Mouse (Mus musculus) E14TG2a.4 (cell line): ENCODE results near the gene Mef2d.

Experiments used
- H3K27me3 ChIP-seq: 2 replicates; pipeline ENCODE4 v1.6.1; 2014; ENCODE audit warnings: low read length, control low read depth; ENCODE audit not compliant: insufficient read depth
- H3K36me3 ChIP-seq: 2 replicates; pipeline ENCODE4 v1.6.1; 2014; ENCODE audit warnings: low read length, control low read depth; ENCODE audit not compliant: insufficient read depth
- H3K4me1 ChIP-seq: replicated peaks from 2 replicates; pipeline ENCODE4 v1.6.1; 2014; ENCODE audit warnings: low read depth, low read length, control low read depth
- H3K4me3 ChIP-seq: replicated peaks from 2 replicates; pipeline ENCODE4 v1.5.1; 2014; ENCODE audit warnings: mild to moderate bottlenecking, low read length
- H3K9me3 ChIP-seq: 2 replicates; pipeline ENCODE4 v1.6.1; 2014; ENCODE audit warnings: low read length, control low read depth
- CTCF ChIP-seq: conservative IDR thresholded peaks from 2 replicates; pipeline ENCODE4 v1.5.1; 2014; ENCODE audit warnings: low read length
- NANOG ChIP-seq: IDR thresholded peaks from 2 replicates; pipeline ENCODE4 v1.6.1; 2014; ENCODE audit warnings: borderline replicate concordance, low read length, mixed read lengths
- POU5F1 ChIP-seq: IDR thresholded peaks from 2 replicates; pipeline ENCODE4 v1.6.1; 2014; ENCODE audit warnings: low read length, borderline replicate concordance

Mef2d gene

DNA sequence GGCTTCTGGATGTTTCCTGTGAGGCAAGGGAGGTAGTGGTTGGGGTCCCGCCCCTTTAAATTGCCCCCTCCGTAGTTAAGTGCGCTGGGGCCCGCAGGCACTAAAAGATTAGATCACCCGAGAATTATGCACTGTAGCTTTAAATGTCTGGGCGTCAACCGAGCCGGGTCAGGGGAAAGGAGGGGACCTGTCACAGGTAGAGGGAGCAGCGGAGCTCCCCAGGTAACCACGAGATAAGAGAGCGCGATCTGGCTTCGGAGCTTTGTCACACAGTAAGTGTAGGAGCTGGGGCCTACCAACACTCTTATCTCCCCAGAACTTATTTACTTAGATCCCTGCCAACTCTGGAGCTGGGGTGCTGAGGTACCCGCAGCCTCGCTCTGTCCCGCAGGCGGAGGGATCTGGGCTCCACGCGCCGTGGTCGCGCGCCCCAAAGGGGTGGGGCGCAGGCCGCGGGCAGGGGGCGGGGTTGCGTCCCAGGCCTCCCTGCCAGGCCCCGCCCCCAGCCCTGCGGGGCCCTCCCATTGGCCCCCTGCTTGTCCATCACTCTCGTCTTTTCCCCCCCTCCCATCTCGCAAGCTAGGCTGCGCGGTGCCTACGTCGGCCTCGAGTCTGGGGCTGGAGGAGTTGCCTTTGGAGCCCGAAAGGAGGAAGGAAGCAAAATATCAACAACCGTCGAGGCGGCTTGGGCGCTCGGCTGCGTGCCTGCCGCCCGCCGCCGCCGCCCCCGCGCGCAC, at the start of gene Mef2d:
Mef2d (plus strand) TSS at position 586 of the 737 bp plus-strand sequence.
- TF ChIP-seq POU5F1: no peak
- 0 out of 2 replicates have a peak, but pooled peaks have one; percentile 10 for TF ChIP-seq CTCF
- H3K9me3 ChIP-seq: no peaks in the 10 kb centered on the region
- H3K4me3 ChIP-seq: peak within 1 kb of the TSS; percentile 86
- H3K36me3 ChIP-seq: no peaks in the 10 kb centered on the region; the same call in 1 of the 2 replicates
- peaks cover 88% of the 10 kb centered on the region for H3K4me1 ChIP-seq
- H3K27me3 ChIP-seq: peaks cover 54% of the 10 kb centered on the region

DNA sequence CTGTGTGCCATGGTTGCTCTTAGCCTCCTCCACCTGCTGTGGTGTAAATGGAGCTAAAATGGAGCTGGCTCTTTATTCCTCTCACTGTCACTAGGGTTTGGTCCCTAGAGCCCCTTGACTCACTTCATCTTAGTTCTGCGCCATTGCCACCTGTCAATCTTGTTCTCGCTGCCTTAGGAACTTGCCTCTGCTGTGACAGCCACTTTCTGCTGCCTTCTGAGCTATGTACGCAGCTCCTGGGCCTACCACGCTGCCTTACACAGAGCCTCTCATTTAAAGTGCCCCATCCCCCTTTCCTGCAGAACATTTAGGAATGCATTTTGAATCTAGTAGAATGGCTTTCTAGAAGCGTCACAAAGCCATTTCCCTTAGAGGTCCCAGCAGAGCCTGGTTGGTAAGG, 48.0 kb upstream of the Mef2d start:
- Histone ChIP-seq H3K36me3 (peaks cover 100% of the 10 kb centered on the region), H3K27me3 (no peaks in the 10 kb centered on the region), H3K4me3 (no peak overlapping the region), H3K4me1 (no peaks in the 10 kb centered on the region), H3K9me3 (no peaks in the 10 kb centered on the region)
- no peak for TF ChIP-seq POU5F1
- TF ChIP-seq CTCF: no peak

DNA sequence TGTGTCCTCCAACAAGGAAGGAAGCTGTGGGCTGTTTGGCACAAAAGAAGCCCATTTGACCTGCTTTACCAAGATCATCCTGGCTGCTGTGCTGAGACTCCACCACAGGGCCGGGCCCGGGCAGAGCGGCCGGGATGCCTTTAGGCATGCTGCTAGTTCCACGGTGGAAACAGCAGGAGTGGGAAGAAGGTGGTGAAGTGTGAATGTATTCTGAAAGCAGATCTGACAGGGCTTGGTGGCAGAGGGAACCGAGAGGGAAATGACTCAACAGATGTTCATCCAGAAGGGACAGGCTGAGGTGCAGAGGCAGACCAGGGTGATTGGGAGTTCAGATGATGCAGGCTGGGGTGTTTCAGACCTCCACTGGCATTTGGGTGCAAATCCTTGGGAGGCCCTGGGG, 44.5 kb upstream of the Mef2d start:
- TF ChIP-seq NANOG (no peak), POU5F1 (no peak), CTCF (no peak)
- Histone ChIP-seq H3K27me3 (no peaks in the 10 kb centered on the region), H3K36me3 (peaks cover 99% of the 10 kb centered on the region), H3K4me3 (no peak overlapping the region), H3K4me1 (no peaks in the 10 kb centered on the region), H3K9me3 (no peaks in the 10 kb centered on the region)

DNA sequence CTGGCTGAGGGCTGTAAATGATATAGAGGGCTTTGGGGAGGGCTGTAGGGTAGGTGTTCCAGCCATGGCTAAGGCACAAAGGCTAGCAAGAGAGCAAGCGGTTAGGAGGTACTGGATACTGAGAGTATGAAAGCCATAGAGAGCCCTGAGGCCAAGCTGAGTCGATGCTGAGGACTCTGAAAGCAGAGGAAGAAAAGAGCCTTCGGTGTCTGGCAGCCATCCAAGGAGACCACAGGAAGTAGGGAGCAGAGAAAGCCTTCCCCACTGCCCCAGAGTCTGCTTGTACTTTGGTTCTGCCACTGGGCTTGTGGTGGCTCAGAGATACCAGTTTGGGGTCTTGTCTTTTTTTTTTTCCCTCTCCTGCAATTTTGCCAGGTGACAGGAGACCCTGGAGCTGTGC, 41.9 kb upstream of the Mef2d start:
- H3K27me3 ChIP-seq: no peaks in the 10 kb centered on the region
- peaks cover 99% of the 10 kb centered on the region for H3K36me3 ChIP-seq
- no peak overlapping the region for H3K4me3 ChIP-seq
- peaks cover 11% of the 10 kb centered on the region for H3K4me1 ChIP-seq
- no peaks in the 10 kb centered on the region for H3K9me3 ChIP-seq
- TF ChIP-seq POU5F1: no peak
- TF ChIP-seq CTCF: no peak
- TF ChIP-seq NANOG: no peak

DNA sequence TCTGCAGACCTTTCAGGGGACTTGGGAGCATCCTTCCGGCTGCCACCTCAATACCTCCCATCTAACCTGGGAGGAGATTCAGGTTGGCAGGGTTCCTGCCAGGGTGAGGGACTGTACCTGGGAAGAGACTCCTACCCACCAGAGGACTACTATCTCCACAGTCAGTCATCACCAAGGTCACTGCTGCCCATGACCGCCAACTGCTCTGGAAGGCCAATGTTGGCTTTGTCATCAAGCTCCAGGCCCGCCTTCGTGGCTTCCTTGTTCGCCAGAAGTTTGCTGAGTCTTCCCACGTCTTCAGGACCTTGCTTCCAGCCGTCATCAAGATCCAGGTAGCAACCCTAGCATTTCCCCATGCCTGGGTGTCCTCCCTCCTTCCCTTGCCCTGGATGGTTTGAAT, 40.4 kb upstream of the Mef2d start:
- Histone ChIP-seq H3K36me3 (peaks cover 99% of the 10 kb centered on the region), H3K27me3 (no peaks in the 10 kb centered on the region), H3K9me3 (no peaks in the 10 kb centered on the region), H3K4me3 (no peak overlapping the region), H3K4me1 (peaks cover 11% of the 10 kb centered on the region)
- no peak for TF ChIP-seq POU5F1
- no peak for TF ChIP-seq NANOG
- no peak for TF ChIP-seq CTCF

DNA sequence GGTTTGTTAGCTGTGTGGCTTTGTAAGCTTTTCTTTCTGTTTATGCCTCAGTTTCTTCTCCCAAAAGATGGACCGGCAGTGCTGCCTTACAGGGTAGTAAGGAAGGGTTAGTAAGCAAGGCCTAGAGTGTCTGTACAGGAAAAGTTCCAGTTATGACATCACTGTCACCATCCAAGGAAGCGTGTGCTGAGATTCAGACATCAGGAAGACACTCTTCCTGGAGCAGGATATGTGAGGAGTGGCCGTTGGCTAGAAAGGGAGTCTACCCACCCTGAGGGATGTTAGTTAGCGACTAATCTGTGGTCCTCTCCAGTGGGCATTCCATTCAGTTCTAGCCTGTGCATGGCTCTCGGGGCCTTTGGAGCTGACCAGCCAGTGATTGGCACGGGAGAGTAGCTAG, 40.0 kb upstream of the Mef2d start:
- no peaks in the 10 kb centered on the region for H3K9me3 ChIP-seq
- peaks cover 99% of the 10 kb centered on the region for H3K36me3 ChIP-seq
- H3K4me3 ChIP-seq: no peak overlapping the region
- H3K27me3 ChIP-seq: no peaks in the 10 kb centered on the region
- H3K4me1 ChIP-seq: peaks cover 11% of the 10 kb centered on the region
- TF ChIP-seq NANOG (no peak), POU5F1 (no peak), CTCF (no peak)

DNA sequence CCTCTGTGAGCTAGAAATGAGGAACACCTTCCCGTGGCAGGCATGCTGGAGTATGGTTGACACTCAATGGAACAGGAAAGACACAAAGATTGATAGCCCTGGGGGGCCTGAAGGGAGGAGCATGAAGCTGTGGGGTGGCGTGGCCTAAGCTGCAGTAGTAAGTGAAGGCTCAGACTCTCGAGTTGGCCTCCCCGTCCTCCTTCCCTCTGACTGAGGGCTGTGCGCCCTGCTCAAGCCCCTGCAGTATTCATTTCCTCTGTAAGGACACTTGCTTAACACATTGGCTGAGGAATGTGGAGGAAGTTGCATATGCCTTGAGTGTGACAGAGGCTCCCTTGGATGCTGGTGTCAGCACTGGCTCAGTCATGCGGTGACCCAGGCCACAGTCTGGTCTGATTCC, 39.6 kb upstream of the Mef2d start:
- H3K27me3 ChIP-seq: no peaks in the 10 kb centered on the region
- H3K4me3 ChIP-seq: no peak overlapping the region
- peaks cover 11% of the 10 kb centered on the region for H3K4me1 ChIP-seq
- no peak for TF ChIP-seq NANOG
- no peak for TF ChIP-seq POU5F1
- TF ChIP-seq CTCF: no peak
- peaks cover 99% of the 10 kb centered on the region for H3K36me3 ChIP-seq
- H3K9me3 ChIP-seq: no peaks in the 10 kb centered on the region

DNA sequence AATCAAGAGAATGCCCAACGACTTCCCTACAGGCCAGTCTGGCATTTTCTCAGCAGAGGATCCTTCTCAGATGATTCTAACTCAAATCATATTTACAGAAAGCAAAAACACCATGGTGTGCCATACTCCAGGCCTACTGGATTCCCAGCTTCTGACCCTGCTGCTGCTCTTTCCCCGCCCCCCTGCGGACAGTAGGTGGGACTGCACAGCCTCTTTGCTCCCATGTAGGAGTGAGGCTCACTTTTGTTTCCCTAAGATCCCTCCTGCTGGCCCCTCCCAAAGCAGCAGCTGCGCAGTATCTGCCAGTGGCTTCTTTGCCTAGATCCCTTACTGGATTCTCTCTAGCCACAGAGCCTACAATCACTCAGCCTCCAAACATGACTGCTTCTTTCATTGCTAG, 36.0 kb upstream of the Mef2d start:
- TF ChIP-seq CTCF (no peak), POU5F1 (no peak), NANOG (no peak)
- H3K36me3 ChIP-seq: peaks cover 100% of the 10 kb centered on the region
- peaks cover 19% of the 10 kb centered on the region for H3K4me1 ChIP-seq
- no peaks in the 10 kb centered on the region for H3K27me3 ChIP-seq
- H3K9me3 ChIP-seq: no peaks in the 10 kb centered on the region
- H3K4me3 ChIP-seq: no peak overlapping the region

DNA sequence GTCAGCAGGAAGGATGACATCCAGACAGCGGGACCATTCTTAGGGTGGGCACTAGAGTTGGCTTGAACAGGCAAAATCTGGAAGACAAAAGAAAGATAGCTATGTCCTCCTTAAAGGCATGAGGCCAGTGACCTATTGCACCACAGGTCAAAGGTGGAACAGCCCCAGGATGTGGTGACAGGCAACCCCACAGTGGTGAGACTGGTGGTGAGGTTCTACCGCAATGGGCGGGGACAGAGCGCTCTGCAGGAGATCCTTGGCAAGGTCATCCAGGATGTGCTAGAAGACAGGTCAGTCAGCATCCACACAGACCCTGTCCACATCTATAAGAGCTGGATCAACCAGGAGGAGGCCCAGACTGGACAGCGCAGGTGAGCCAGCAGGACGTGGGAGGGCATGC, 33.0 kb upstream of the Mef2d start:
- H3K36me3 ChIP-seq: peaks cover 100% of the 10 kb centered on the region
- H3K9me3 ChIP-seq: no peaks in the 10 kb centered on the region
- no peak overlapping the region for H3K4me3 ChIP-seq
- no peaks in the 10 kb centered on the region for H3K27me3 ChIP-seq
- peaks cover 19% of the 10 kb centered on the region for H3K4me1 ChIP-seq
- TF ChIP-seq CTCF: no peak
- no peak for TF ChIP-seq POU5F1
- TF ChIP-seq NANOG: no peak
